Mouse (Mus musculus) G1E (cell line): ENCODE measurements around the gene Batf3. TPM values are rescaled to one million over a fixed set of nuclear protein-coding genes. Genes with fewer than 3 reads are reported as not detected.

Source experiments
- ATAC-seq: 2 replicates; pipeline ENCODE4 v1.8.0; 2016; ENCODE audit warnings: mild to moderate bottlenecking; ENCODE audit not compliant: insufficient number of reproducible peaks, poor library complexity, low FRiP score, severe bottlenecking; ENCODE audit errors: extremely low read depth
- DNase-seq: peaks from one replicate; pipeline ENCODE4 v3.0.0; 2012; ENCODE audit warnings: low spot score
- H3K27me3 ChIP-seq: 2 replicates; pipeline ENCODE4 v1.6.1; 2012; ENCODE audit warnings: mild to moderate bottlenecking, low read length, inconsistent platforms; ENCODE audit not compliant: insufficient read depth
- H3K36me3 ChIP-seq: replicated peaks from 2 replicates; pipeline ENCODE3; 2012; ENCODE audit warnings: mild to moderate bottlenecking, inconsistent platforms
- H3K4me1 ChIP-seq: 2 replicates; pipeline ENCODE4 v1.6.1; 2012; ENCODE audit warnings: low read depth, low read length, inconsistent platforms, mixed read lengths; ENCODE audit not compliant: insufficient read depth
- H3K4me3 ChIP-seq: 2 replicates; pipeline ENCODE4 v1.5.1; 2012; ENCODE audit warnings: low read depth, mild to moderate bottlenecking, inconsistent platforms, low read length, moderate library complexity, mixed read lengths
- H3K9me3 ChIP-seq: replicated peaks from 2 replicates; pipeline ENCODE4 v1.6.1; 2012; ENCODE audit warnings: inconsistent platforms
- CTCF ChIP-seq: IDR thresholded peaks from 2 replicates; pipeline ENCODE4 v1.5.1; 2012; ENCODE audit warnings: low read depth, low read length, inconsistent platforms, mixed read lengths
- GATA1 ChIP-seq: IDR thresholded peaks from 2 replicates; pipeline ENCODE4 v1.6.1; 2012; ENCODE audit warnings: borderline replicate concordance, low read length, inconsistent platforms, mixed read lengths
- GATA2 ChIP-seq: IDR thresholded peaks from 2 replicates; pipeline ENCODE4 v1.6.1; 2012; ENCODE audit warnings: low read depth, low read length, inconsistent platforms, borderline replicate concordance
- POLR2AphosphoS5 ChIP-seq: IDR thresholded peaks from 2 replicates; pipeline ENCODE4 v1.6.1; 2012; ENCODE audit warnings: low read depth, low read length, inconsistent platforms; ENCODE audit not compliant: insufficient replicate concordance
- TAL1 ChIP-seq: conservative IDR thresholded peaks from 2 replicates; pipeline ENCODE4 v1.6.1; 2012; ENCODE audit warnings: low read depth, low read length, inconsistent platforms, mixed read lengths
- polyA plus RNA-seq: library from polyadenylated mRNA; stranded (reverse); fragments of >175 nt; gene quantifications from 2 replicates; pipeline ENCODE4 v1.2.3, GENCODE M21; 2012
- total RNA-seq, 2 experiments: library from RNA; stranded (forward) in 1 of 2; stranded (reverse) in 1 of 2; fragments of 200-1000 nt in 1 of 2; fragments of >200 nt in 1 of 2; fragmentation: Nextera tagmentation in 1 of 2; gene quantifications; 2 replicates each; pipeline ENCODE4 v1.2.3; 2014 to 2017

Batf3 gene
- total and polyA plus RNA-seq, 3 experiments, result 0.09 to 0.11 TPM; not detected in 1

DNA sequence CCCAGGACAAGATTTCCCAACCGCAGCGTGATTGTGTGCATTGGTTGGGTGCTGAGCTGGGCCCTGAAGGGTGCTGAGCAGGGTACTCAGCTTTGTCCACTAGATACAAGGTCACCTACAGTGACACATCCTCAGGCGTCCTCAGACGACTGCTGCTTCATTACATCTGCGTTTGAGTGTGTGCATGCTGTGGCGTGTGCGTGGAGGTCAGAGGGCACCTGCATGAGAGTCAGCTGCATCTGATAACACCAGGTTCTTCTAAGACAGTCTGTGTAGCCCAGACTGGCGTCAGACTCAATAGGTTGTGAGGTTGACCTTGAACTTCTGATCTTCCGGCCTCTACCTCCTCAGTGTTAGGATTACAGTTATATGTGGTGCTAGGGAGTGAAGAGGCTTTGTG, 7.6 kb downstream of the Batf3 start:
- peaks cover 63% of the 10 kb centered on the region for H3K27me3 ChIP-seq
- no peak for TF ChIP-seq POLR2AphosphoS5
- TF ChIP-seq TAL1, result no peak
- TF ChIP-seq CTCF, result no peak
- no peak for TF ChIP-seq GATA2
- TF ChIP-seq GATA1, result no peak
- H3K4me1 ChIP-seq, result peaks cover 18% of the 10 kb centered on the region
- H3K9me3 ChIP-seq, result peaks cover 5% of the 10 kb centered on the region
- H3K4me3 ChIP-seq, result no peak overlapping the region
- H3K36me3 ChIP-seq, result no peaks in the 10 kb centered on the region
- no peak for DNase-seq
- no peak for ATAC-seq

DNA sequence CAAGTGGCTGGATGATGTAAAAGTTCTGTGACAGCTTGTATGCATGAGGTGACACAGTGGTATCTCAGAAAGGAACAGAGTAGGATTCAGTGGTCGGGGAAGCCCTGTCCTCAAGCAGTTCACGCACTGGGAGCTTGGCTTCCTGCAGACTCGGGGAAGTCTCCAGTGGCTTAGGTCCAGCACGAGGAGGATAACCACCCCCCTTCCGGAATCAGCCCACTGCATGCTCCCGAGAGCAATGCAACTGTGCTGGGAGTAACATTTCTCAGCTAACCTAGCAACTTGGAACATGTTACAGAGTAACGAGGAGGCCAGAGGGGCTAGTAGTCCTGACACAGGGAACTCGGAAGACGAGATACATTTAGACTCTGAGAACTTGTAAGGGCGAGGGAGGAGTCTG, 9.7 kb downstream of the Batf3 start:
- ATAC-seq (no peak), DNase-seq (no peak)
- Histone ChIP-seq H3K27me3 (peaks cover 52% of the 10 kb centered on the region), H3K9me3 (no peaks in the 10 kb centered on the region), H3K4me1 (peaks cover 37% of the 10 kb centered on the region), H3K36me3 (no peaks in the 10 kb centered on the region), H3K4me3 (no peak overlapping the region)
- TF ChIP-seq GATA2 (no peak), CTCF (no peak), GATA1 (no peak)

DNA sequence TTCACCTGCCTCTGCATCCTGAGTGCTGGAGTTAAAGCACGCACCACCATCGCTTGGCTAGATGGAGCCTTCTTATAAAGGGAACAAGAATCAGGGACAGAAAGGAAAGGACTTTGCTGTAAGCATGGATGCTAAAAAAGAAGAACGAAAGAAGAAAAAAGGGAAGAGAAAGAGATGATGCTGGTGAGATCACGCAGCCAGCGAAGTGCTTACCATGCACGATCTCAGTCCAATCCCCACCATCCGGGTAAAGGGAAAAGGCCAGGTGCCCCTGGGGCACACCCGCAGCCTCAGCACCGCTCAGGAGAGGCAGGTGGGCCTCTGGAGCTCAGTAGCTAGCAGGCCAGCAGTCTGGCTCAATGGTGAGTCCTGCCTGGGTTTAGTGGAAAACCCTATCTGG, 12.3 kb downstream of the Batf3 start:
- peaks cover 40% of the 10 kb centered on the region for H3K27me3 ChIP-seq
- ATAC-seq (no peak), DNase-seq (no peak)
- H3K4me3 ChIP-seq, result no peak overlapping the region
- no peak for TF ChIP-seq TAL1
- no peak for TF ChIP-seq GATA2
- TF ChIP-seq CTCF, result no peak
- TF ChIP-seq GATA1, result no peak
- TF ChIP-seq POLR2AphosphoS5, result no peak
- H3K9me3 ChIP-seq, result no peaks in the 10 kb centered on the region
- no peaks in the 10 kb centered on the region for H3K36me3 ChIP-seq
- peaks cover 34% of the 10 kb centered on the region for H3K4me1 ChIP-seq

DNA sequence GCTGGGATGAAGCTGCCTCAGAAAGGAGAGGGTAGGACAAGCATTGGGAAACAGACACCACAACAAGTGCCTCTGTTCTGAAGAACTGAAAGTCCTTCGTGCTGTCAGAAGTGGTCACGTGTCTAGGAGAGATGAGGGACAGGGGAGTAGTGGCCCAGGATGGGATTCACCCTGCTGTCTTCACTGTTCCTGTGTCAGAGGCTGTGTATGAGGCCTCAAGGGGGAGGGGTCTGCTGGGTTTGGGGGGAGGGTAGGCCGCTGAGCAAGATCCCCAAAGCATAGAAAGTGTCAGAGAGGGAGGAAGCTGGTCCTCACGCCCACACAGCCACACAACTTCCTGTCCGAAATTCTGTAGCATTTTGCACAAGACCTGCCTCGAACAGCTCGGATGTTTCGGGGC, 13.5 kb downstream of the Batf3 start:
- ATAC-seq (peak; percentile 63), DNase-seq (no peak)
- Histone ChIP-seq H3K36me3 (no peaks in the 10 kb centered on the region), H3K4me3 (peak overlapping the region; percentile 44; the same call in 1 of the 2 replicates), H3K27me3 (peaks cover 39% of the 10 kb centered on the region), H3K4me1 (peaks cover 37% of the 10 kb centered on the region), H3K9me3 (no peaks in the 10 kb centered on the region)
- TF ChIP-seq TAL1 (no peak), POLR2AphosphoS5 (no peak), GATA1 (no peak), CTCF (no peak), GATA2 (no peak)

DNA sequence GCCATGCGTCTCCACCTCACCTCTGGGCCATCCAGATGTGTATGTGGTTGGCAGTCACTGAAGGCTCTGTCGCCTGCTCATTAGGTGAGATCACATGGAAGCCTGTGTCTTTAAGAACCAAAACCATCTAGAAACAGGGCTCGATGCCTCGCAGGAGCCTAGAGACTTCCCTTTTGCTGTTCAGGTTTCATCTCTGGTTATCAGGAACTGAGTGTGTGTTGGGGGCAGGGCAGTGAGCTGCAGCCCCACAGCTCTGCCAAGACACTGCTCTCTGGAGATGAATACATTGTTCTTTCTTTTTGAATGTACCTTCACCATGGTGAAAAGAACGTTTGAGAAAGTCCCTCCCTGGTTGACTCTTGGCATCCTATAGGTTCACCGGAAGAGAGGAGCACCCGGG, 17.2 kb downstream of the Batf3 start:
- peaks cover 34% of the 10 kb centered on the region for H3K4me1 ChIP-seq
- TF ChIP-seq GATA1 (no peak), POLR2AphosphoS5 (no peak), GATA2 (no peak), TAL1 (no peak), CTCF (no peak)
- ATAC-seq (0 out of 2 replicates have a peak, but pooled peaks have one; percentile 37), DNase-seq (no peak)
- H3K27me3 ChIP-seq, result peaks cover 10% of the 10 kb centered on the region
- no peaks in the 10 kb centered on the region for H3K9me3 ChIP-seq
- no peaks in the 10 kb centered on the region for H3K36me3 ChIP-seq
- H3K4me3 ChIP-seq, result no peak overlapping the region

DNA sequence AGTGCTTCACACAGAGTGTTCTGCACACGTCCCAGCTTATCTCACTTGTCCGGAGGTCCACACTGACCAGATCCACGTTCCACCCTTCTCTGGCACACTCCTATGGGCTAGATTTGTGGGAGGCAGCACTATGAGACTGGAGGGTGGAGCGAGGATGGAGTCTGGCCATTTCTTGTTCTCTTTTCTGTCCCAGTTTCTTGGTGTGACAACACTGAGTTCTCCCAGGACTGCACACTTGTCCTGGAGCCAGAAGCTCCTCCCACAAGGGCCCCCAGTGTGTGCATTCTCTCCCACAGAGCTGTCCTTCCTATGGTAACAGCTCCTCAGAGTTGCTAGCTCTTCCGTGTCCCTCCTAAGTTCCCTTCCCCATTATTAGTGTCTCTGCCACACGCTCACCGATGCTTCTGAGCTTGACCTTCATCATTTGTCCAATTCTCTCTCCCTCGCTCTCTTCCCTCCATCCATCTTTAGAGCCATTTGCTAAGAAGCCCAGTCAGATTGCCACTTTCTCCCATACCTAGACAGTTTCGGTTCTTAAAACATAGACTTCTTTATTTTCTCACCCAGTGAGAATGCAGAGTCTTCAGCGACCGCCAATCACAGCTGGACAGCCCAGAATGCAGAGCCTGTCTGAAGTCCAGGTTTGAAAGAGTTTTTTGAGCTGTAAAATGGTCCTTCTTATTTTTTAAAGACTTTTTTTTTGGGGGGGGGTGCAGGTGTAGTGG, 18.0 kb downstream of the Batf3 start:
- no peak for ATAC-seq
- Histone ChIP-seq H3K9me3 (no peaks in the 10 kb centered on the region), H3K4me3 (no peak overlapping the region), H3K36me3 (no peaks in the 10 kb centered on the region), H3K4me1 (peaks cover 29% of the 10 kb centered on the region), H3K27me3 (peaks cover 7% of the 10 kb centered on the region; the same call in 1 of the 2 replicates)
- no peak for TF ChIP-seq GATA2
- TF ChIP-seq POLR2AphosphoS5, result no peak
- no peak for TF ChIP-seq CTCF
- TF ChIP-seq GATA1, result no peak
- TF ChIP-seq TAL1, result no peak
- no peak for DNase-seq

DNA sequence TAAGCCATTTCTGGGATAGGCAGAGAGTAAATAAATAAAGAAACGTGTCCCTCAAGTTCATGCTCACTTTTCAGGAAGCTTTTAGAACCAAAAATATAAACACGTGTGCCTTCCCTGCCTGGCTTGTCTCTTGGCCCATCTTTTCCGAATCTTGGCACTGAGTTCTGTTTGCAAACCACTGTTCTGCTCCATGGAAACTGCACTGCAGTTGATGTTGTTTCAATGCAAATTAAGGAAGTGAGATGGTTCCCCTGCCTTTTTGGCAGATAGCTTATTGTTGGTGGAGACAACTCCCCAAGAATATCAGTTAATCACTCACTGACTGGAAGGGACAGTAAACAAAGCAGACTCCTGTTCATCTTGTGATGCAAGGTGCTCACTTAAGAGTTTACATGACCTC, 25.1 kb downstream of the Batf3 start:
- TF ChIP-seq POLR2AphosphoS5, result no peak
- no peak for TF ChIP-seq GATA1
- TF ChIP-seq TAL1, result no peak
- TF ChIP-seq GATA2, result no peak
- no peak for TF ChIP-seq CTCF
- Histone ChIP-seq H3K4me3 (no peak overlapping the region), H3K36me3 (no peaks in the 10 kb centered on the region), H3K27me3 (no peaks in the 10 kb centered on the region), H3K4me1 (peaks cover 44% of the 10 kb centered on the region), H3K9me3 (no peaks in the 10 kb centered on the region)
- DNase-seq (no peak), ATAC-seq (no peak)
